Mouse (Mus musculus): Measurements from ENCODE around the gene Kdm6b. TPM values are rescaled to one million over a fixed set of nuclear protein-coding genes. Genes with fewer than 3 reads are reported as not detected.

The Kdm6b gene
- total and polyA plus RNA-seq, 3 experiments: 0.66 to 7.2 (median 5.7) TPM

DNA sequence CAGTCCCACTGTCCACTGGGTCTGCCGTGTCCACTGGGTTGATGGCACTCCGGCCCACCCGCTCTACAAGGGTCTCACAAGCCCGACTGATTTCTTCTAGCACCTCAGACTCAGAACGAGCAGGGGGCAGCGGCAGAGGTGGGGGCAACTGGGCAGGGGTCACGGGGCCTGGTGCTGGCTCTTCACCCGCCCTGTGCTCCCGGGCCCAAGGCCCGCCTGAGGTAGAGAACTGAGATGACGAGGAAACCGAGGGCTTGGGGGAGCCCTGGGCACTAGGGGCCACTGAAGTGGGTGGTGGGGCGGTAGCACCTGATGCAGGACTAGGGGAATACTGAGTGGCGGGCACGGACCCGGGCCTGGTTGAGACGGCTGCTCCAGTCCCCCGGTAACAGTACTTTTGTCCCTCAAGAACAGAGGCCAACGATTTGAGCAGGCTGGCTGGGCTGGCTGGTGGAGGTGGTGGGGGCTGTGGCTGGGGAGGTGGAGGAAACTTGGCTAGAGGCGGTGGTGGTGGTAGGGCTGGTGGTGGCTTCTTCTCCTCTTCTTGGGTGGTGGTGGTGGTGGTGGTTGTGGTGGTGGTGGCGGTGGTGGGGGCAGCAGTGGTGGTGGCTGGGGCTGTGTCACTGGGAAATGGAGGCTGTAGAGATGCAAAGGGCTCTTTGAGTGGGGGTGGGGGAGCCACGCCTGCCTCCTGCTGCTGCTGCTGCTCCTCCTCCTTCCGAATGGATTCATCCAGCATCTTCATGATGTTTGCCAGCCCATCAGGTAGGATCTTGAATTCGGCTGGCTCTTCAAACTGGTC, 8.7 kb downstream of the Kdm6b start:
- H3K79me2 ChIP-seq (replicated peaks; ENCODE audit: control insufficient read depth, extremely low read depth, insufficient read depth, poor library complexity, severe bottlenecking): peaks cover 7% of the 10 kb centered on the region; the same call in 1 of the 2 replicates
- in situ Hi-C loops (cut with MboI; ENCODE audit: low pct_ligation_motif_present, low pct_unique_long_range_greater_than_20kb, low sequenced_read_pairs): loop anchor here (10.0 kb wide), 1 partner anchor 120 kb away; no protein-coding TSS in a partner anchor
- TF ChIP-seq USF1 (IDR thresholded peaks at IDR 0.05; ENCODE audit: low read depth, low read length) (no peak), MYC (IDR thresholded peaks at IDR 0.05; ENCODE audit: low read depth, low read length) (no peak), ZNF384 (IDR thresholded peaks at IDR 0.05; ENCODE audit: low read depth, low read length) (no peak)
- no peak overlapping the region for H3K4me2 ChIP-seq (ENCODE audit: insufficient read depth, low read depth, poor library complexity, severe bottlenecking)
- peaks cover 68 to 76% of the 10 kb centered on the region in 2 experiments for H3K36me3 ChIP-seq (replicated peaks in 1 of 2; ENCODE audit: control insufficient read depth in 1 of 2, insufficient read depth in 1 of 2, low read length in 1 of 2)
- dilution Hi-C loops (cut with MboI; ENCODE audit: extremely low pct_ligation_motif_present, extremely low pct_unique_long_range_greater_than_20kb, low sequenced_read_pairs): no loop called here
- no peaks in the 10 kb centered on the region for H3K27me3 ChIP-seq (replicated peaks)
- H3K4me3 ChIP-seq (replicated peaks in 1 of 3; ENCODE audit: low read depth in 2 of 3, low read length in 2 of 3, poor library complexity in 1 of 3): no peak overlapping the region
- no peak overlapping the region for H3K9ac ChIP-seq (ENCODE audit: insufficient read depth, low read depth)
- peaks cover 11 to 19% of the 10 kb centered on the region in 2 experiments for H3K4me1 ChIP-seq (ENCODE audit: control insufficient read depth in 1 of 2, insufficient read depth in 2 of 2)
- H3K27ac ChIP-seq (ENCODE audit: insufficient read depth, low read depth): no peak overlapping the region
- H3K9me3 ChIP-seq (replicated peaks; ENCODE audit: low read length): no peaks in the 10 kb centered on the region
- DNase-seq (ENCODE audit: extremely low read depth): no peak

DNA sequence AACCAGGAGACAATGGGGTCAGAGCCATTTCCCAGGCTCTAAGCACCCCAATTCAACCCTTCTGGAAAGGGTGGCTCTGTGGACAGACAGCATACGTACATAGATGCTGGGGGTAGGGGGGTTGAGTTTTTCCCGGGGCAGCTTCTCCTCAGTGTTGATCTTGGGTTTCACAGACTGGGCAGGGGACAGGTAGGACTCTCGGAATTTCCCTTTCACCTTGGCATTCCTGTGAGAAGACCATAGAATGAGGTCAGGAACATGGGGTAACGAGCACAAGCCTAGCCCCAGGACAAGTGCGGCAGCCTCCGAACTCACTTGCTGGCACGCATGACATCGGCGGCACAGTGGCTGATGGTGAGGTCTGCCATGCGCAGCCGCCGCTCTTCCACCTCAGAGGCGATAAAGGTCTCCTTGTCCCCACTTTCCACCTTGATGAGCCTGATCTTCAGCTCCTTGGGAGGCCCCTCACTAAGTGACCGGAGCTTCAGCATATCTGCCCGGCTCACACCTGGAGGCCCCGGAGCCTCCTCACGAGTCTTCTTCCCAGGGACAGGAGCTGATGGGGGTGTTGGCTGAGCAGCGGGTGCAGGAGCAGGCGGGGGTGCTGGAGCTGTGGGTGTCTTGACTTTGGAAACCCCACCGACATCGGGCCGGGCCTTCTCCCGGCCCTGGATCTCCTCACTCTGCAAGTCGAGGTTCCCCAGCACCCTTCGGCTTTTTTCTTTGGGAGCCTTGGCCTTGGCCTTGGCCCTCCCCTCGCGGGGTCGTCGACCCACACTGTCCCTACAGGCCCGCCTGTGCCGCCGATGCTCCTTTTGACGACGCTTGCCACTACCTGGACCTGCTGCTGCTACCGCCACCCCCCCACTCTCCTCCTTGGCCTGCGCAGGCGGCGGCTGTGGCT, 9.5 kb downstream of the Kdm6b start:
- dilution Hi-C loops (cut with MboI; ENCODE audit: extremely low pct_ligation_motif_present, extremely low pct_unique_long_range_greater_than_20kb, low sequenced_read_pairs) (no loop called here), in situ Hi-C loops (cut with MboI; ENCODE audit: low pct_ligation_motif_present, low pct_unique_long_range_greater_than_20kb, low sequenced_read_pairs) (loop anchor here (10.0 kb wide), 1 partner anchor 121 kb away; no protein-coding TSS in a partner anchor)
- no peak overlapping the region for H3K4me3 ChIP-seq (replicated peaks in 1 of 3; ENCODE audit: low read depth in 2 of 3, low read length in 2 of 3, poor library complexity in 1 of 3)

More for the DNA sequence above, 9.5 kb downstream of the Kdm6b start:
- peaks cover 7% of the 10 kb centered on the region; the same call in 1 of the 2 replicates for H3K79me2 ChIP-seq (replicated peaks; ENCODE audit: control insufficient read depth, extremely low read depth, insufficient read depth, poor library complexity, severe bottlenecking)
- H3K27me3 ChIP-seq (replicated peaks): no peaks in the 10 kb centered on the region
- H3K4me1 ChIP-seq (ENCODE audit: control insufficient read depth in 1 of 2, insufficient read depth in 2 of 2): peaks cover 11 to 19% of the 10 kb centered on the region in 2 experiments
- DNase-seq (ENCODE audit: extremely low read depth): no peak
- no peak overlapping the region for H3K4me2 ChIP-seq (ENCODE audit: insufficient read depth, low read depth, poor library complexity, severe bottlenecking)
- H3K36me3 ChIP-seq (replicated peaks in 1 of 2; ENCODE audit: control insufficient read depth in 1 of 2, insufficient read depth in 1 of 2, low read length in 1 of 2): peaks cover 73 to 82% of the 10 kb centered on the region in 2 experiments
- TF ChIP-seq USF2 (conservative IDR thresholded peaks at IDR 0.05; ENCODE audit: low read depth, low read length) (no peak), ZNF384 (IDR thresholded peaks at IDR 0.05; ENCODE audit: low read depth, low read length) (no peak), ZKSCAN1 (IDR thresholded peaks at IDR 0.05; ENCODE audit: borderline replicate concordance, low read depth, low read length) (no peak), GABPA (IDR thresholded peaks at IDR 0.05; ENCODE audit: insufficient replicate concordance, low read depth, low read length) (no peak), JUND (conservative IDR thresholded peaks at IDR 0.05; ENCODE audit: low read depth, low read length) (no peak), CHD1 (IDR thresholded peaks at IDR 0.05; ENCODE audit: low read depth, low read length) (no peak), EP300 (IDR thresholded peaks at IDR 0.05; ENCODE audit: low read length) (no peak), TCF12 (IDR thresholded peaks at IDR 0.05; ENCODE audit: low read depth, low read length) (no peak), MAFK (IDR thresholded peaks at IDR 0.05; ENCODE audit: insufficient replicate concordance, low read length) (no peak), RAD21 (IDR thresholded peaks at IDR 0.05; ENCODE audit: low read depth, low read length) (no peak), ETS1 (conservative IDR thresholded peaks at IDR 0.05; ENCODE audit: low read depth, low read length) (no peak), MAZ (IDR thresholded peaks at IDR 0.05; ENCODE audit: low read depth, low read length) (no peak), CTCF (conservative IDR thresholded peaks at IDR 0.05 in 1 of 2, IDR thresholded peaks at IDR 0.05 in 1 of 2; ENCODE audit: low read depth in 2 of 2, low read length in 2 of 2) (no peak), ELF1 (IDR thresholded peaks at IDR 0.05; ENCODE audit: low read depth, low read length) (no peak), HCFC1 (IDR thresholded peaks at IDR 0.05; ENCODE audit: low read depth, low read length) (no peak), POLR2A (IDR thresholded peaks at IDR 0.05; ENCODE audit: low read depth, low read length) (no peak), SMC3 (IDR thresholded peaks at IDR 0.05; ENCODE audit: low read depth, low read length) (no peak)
- H3K27ac ChIP-seq (ENCODE audit: insufficient read depth, low read depth): no peak overlapping the region
- H3K9ac ChIP-seq (ENCODE audit: insufficient read depth, low read depth): no peak overlapping the region
- H3K9me3 ChIP-seq (replicated peaks; ENCODE audit: low read length): no peaks in the 10 kb centered on the region
